Mouse (Mus musculus) heart, embryonic 13.5 days (tissue): ENCODE results near the gene Olfr130. TPM values are rescaled to one million over a fixed set of nuclear protein-coding genes. Genes with fewer than 3 reads are reported as not detected.

ENCODE experiments used
- ATAC-seq: fragments of 200-750 bp; cut with Nextera tagmentation; 2 replicates; pipeline ENCODE4 v1.8.0; 2017; ENCODE audit warnings: moderate TSS enrichment; ENCODE audit not compliant: insufficient number of reproducible peaks, low FRiP score, low TSS enrichment; ENCODE audit errors: extremely low read depth
- H3K27ac ChIP-seq: fragments of 300-500 bp; sonication (generic); replicated peaks from 2 replicates; pipeline ENCODE4 v1.5.1; 2015; ENCODE audit warnings: moderate library complexity, mild to moderate bottlenecking, inconsistent platforms
- H3K27me3 ChIP-seq: fragments of 300-500 bp; sonication (generic); replicated peaks from 2 replicates; pipeline ENCODE4 v1.6.1; 2015; ENCODE audit warnings: mild to moderate bottlenecking, inconsistent platforms
- H3K36me3 ChIP-seq: fragments of 300-500 bp; sonication (generic); 2 replicates; pipeline ENCODE4 v1.6.1; 2015; ENCODE audit warnings: mild to moderate bottlenecking, inconsistent platforms
- H3K4me1 ChIP-seq: fragments of 300-500 bp; sonication (generic); 2 replicates; pipeline ENCODE4 v1.6.1; 2015; ENCODE audit warnings: inconsistent platforms
- H3K4me2 ChIP-seq: fragments of 300-500 bp; sonication (generic); 2 replicates; pipeline ENCODE4 v1.6.1; 2015; ENCODE audit warnings: inconsistent platforms, mild to moderate bottlenecking, moderate library complexity
- H3K4me3 ChIP-seq: fragments of 300-500 bp; sonication (generic); 2 replicates; pipeline ENCODE4 v1.5.1; 2015; ENCODE audit warnings: moderate library complexity, mild to moderate bottlenecking, inconsistent platforms
- H3K9ac ChIP-seq: fragments of 300-500 bp; sonication (generic); 2 replicates; pipeline ENCODE4 v1.6.1; 2015; ENCODE audit warnings: inconsistent platforms, mild to moderate bottlenecking, moderate library complexity
- H3K9me3 ChIP-seq: fragments of 300-500 bp; sonication (generic); 2 replicates; pipeline ENCODE4 v1.6.1; 2016; ENCODE audit warnings: inconsistent platforms
- WGBS: fragments of 180-500 bp; shearing (Covaris S2); methylation state at CpG from one replicate; pipeline ENCODE4 v1.1.7; 2015; ENCODE audit warnings: mixed read lengths; 5-methylcytosine and 5-hydroxymethylcytosine counted together
- polyA plus RNA-seq: library from polyadenylated mRNA; unstranded; fragments of >200 nt; fragmentation: Nextera tagmentation; extraction: Ambion mirVana; gene quantifications from 2 replicates; pipeline ENCODE4 v1.2.1, GENCODE M21; 2015

Gene Olfr130
- polyA plus RNA-seq, result not detected in 2 replicates

DNA sequence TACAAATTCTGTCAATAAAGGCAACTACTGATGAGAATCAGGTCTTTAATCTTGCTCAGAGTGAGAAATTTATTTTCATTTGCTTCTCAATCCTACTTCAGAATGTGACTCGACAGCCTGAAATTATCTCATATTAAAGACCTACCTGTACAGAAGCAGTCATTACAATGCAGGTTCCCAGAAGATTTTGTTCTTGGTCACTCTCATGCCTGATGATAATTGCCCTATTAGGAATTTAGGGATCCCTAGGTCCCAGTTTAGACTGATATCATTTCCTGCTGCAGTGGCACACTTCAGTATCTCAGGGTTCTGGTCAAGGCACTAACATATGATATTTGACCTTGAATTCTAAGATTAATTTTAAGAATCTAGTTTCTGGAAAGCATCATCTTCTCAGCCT, at the start of gene Olfr130:
Gene Olfr130, plus strand, starts transcription at position 301 of the 400 bp plus-strand sequence.
- WGBS, result 74% methylated on average over 1 of the region's 1 CpGs
- no peak within 1 kb of the TSS for H3K27ac ChIP-seq

DNA sequence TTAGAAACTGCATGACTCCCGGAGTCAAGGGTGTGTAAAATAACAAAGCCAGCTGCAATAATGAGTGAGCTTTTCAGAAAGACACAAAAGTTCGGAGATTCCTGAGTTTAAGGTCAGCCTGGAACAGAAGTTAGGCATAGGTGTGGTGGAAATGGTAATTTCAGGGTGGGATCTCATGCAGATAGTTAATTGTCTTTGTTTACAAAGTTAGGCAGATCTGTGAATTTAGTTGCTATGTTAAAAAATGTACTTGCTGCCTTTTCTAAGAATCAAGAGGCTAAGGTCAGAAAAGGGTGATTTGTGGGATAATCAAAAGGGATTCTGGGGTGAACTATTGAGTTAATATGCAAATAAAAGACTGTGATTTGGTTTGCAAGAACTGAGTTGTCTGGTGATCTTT, 47.4 kb upstream of the Olfr130 start:
- WGBS, result 67% methylated on average over 2 of the region's 2 CpGs
- Histone ChIP-seq H3K9me3 (peaks cover 12% of the 10 kb centered on the region), H3K4me1 (no peaks in the 10 kb centered on the region), H3K9ac (no peak overlapping the region), H3K4me3 (no peak overlapping the region), H3K27me3 (no peaks in the 10 kb centered on the region), H3K27ac (no peak overlapping the region), H3K4me2 (no peak overlapping the region), H3K36me3 (no peaks in the 10 kb centered on the region)
- ATAC-seq, result no peak

More for the DNA sequence above, at the start of gene Olfr130:
- H3K4me3 ChIP-seq, result no peak within 1 kb of the TSS
- H3K36me3 ChIP-seq, result no peaks in the 10 kb centered on the region
- H3K27me3 ChIP-seq, result no peaks in the 10 kb centered on the region
- no peaks in the 10 kb centered on the region for H3K4me1 ChIP-seq
- no peak within 1 kb of the TSS for H3K9ac ChIP-seq
- ATAC-seq, result no peak
- peaks cover 2% of the 10 kb centered on the region; the same call in 1 of the 2 replicates for H3K9me3 ChIP-seq
- no peak within 1 kb of the TSS for H3K4me2 ChIP-seq

DNA sequence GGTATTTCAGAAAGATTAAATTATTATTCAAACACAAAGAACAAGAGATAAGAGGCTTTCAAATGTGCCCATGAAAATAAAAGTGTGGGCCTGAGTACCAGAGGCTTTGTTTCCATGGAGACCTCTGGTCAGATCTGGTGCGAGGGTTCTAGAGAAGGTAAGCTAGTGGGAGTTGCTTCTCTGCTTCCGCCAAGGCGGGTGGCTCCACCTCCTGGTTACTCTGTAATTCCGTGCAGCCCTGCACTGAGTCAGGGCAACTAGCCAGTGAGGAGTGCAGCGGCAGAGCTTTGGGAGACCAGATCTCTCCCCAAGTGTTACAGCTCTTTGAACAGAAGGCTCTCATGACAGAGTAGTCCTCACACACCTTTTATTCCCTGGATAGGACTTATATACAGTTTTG, 37.4 kb upstream of the Olfr130 start:
- WGBS, result 23% methylated on average over 5 of the region's 5 CpGs
- Histone ChIP-seq H3K27me3 (no peaks in the 10 kb centered on the region), H3K4me1 (no peaks in the 10 kb centered on the region), H3K36me3 (no peaks in the 10 kb centered on the region), H3K27ac (no peak overlapping the region), H3K4me3 (no peak overlapping the region), H3K9me3 (peaks cover 14% of the 10 kb centered on the region; the same call in 1 of the 2 replicates), H3K9ac (no peak overlapping the region), H3K4me2 (no peak overlapping the region)
- ATAC-seq, result no peak

DNA sequence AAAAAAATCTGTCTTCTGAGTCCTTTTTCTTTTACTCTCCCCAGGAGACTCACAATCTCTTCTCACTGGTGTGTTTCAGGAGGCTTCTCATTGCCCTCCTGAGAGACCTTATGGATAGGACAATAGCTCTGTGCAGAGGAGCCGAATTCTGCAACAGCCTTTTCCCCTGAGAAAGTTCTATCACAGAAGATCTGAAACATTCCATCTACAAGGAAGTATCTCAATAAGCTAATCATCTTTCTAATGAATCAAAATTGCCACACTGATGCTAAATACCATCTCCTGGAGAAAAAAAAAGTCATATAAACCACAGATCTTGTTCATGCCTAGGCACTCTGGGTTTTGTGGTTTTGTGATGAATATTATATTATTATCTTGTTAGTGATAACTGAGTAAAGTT, 3.7 kb upstream of the Olfr130 start, which contains the start of gene Olfr129:
Gene Olfr129, minus strand, starts transcription at position 101 of the 400 bp plus-strand sequence.
- Histone ChIP-seq H3K27ac (no peak within 1 kb of the TSS), H3K4me3 (no peak within 1 kb of the TSS), H3K27me3 (no peaks in the 10 kb centered on the region), H3K36me3 (no peaks in the 10 kb centered on the region), H3K4me2 (no peak within 1 kb of the TSS), H3K9me3 (peaks cover 3% of the 10 kb centered on the region; the same call in 1 of the 2 replicates), H3K9ac (no peak within 1 kb of the TSS), H3K4me1 (no peaks in the 10 kb centered on the region)
- 43% methylated on average over 1 of the region's 1 CpGs for WGBS
- no peak for ATAC-seq

DNA sequence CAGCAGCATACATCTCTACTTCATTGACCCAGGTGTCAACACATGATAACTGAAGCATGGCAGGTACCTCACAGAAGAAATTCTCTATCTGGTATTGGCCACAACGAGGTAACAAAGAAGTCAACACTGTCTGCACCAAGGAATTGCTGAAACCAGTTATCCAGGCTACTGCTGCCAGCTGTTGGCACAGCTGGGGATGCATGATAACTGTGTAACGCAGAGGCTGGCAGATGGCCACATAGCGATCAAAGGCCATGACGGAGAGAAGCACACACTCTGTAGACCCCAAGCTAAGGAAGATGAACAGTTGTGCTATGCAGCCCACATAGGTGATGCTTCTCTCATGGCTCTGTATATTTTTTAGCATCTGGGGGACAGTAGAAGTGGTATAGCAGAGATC, 18.6 kb downstream of the Olfr130 start:
- H3K9ac ChIP-seq, result no peak overlapping the region
- H3K4me3 ChIP-seq, result no peak overlapping the region
- peaks cover 13% of the 10 kb centered on the region for H3K9me3 ChIP-seq
- H3K27ac ChIP-seq, result no peak overlapping the region
- no peaks in the 10 kb centered on the region for H3K36me3 ChIP-seq
- no peak for ATAC-seq
- no peaks in the 10 kb centered on the region for H3K27me3 ChIP-seq
- no peak overlapping the region for H3K4me2 ChIP-seq
- H3K4me1 ChIP-seq, result no peaks in the 10 kb centered on the region
- WGBS, result 76% methylated on average over 4 of the region's 4 CpGs

DNA sequence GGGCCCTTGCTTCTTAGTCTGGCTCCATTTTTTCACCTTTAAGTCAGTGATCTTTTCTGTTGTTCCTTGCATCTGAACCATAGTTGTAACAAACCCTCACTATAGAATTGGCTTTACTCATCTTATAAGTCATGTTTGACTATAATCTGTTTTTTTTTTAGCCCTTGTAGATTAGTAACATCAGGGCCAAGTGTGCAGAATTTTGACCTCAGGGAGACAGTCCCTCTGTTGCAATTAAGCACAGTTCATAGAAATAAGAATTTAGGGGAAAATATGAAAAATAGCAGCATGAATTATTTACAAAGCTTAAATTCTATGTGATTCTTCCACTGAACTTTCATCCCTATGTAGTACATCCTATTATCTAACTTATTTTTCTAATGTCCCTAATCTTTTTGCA, 24.9 kb downstream of the Olfr130 start, which contains the start of gene Olfr131:
Gene Olfr131, minus strand, starts transcription at position 101 of the 400 bp plus-strand sequence.
- no peak within 1 kb of the TSS for H3K27ac ChIP-seq
- H3K4me3 ChIP-seq, result no peak within 1 kb of the TSS
- no peak within 1 kb of the TSS for H3K9ac ChIP-seq
- ATAC-seq, result no peak
- no peaks in the 10 kb centered on the region for H3K27me3 ChIP-seq
- H3K36me3 ChIP-seq, result no peaks in the 10 kb centered on the region
- no peak within 1 kb of the TSS for H3K4me2 ChIP-seq
- H3K4me1 ChIP-seq, result no peaks in the 10 kb centered on the region
- no peaks in the 10 kb centered on the region for H3K9me3 ChIP-seq

Other genes starting within 250 kb of the Olfr130 start
- gene Olfr125, start 231.0 kb upstream of the Olfr130 start, polyA plus RNA-seq, result not detected in 2 replicates
- not detected in 2 replicates for gene Olfr126, start 216.4 kb upstream of the Olfr130 start, polyA plus RNA-seq
- gene Olfr127, start 163.5 kb upstream of the Olfr130 start, polyA plus RNA-seq, result not detected in 2 replicates
- gene Olfr128, start 143.4 kb upstream of the Olfr130 start, polyA plus RNA-seq, result not detected in 2 replicates
- gene Olfr761, start 110.8 kb upstream of the Olfr130 start, polyA plus RNA-seq, result not detected in 2 replicates
- gene Olfr129, start 3.8 kb upstream of the Olfr130 start, polyA plus RNA-seq, result not detected in 2 replicates
- gene Olfr131, start 24.8 kb downstream of the Olfr130 start, polyA plus RNA-seq, result not detected in 2 replicates
- gene Olfr132, start 70.6 kb downstream of the Olfr130 start, polyA plus RNA-seq, result not detected in 2 replicates
- gene Olfr133, start 81.4 kb downstream of the Olfr130 start, polyA plus RNA-seq, result not detected in 2 replicates
- gene Olfr134, start 107.5 kb downstream of the Olfr130 start, polyA plus RNA-seq, result not detected in 2 replicates
- not detected in 2 replicates for gene Olfr135, start 140.4 kb downstream of the Olfr130 start, polyA plus RNA-seq
- not detected in 2 replicates for gene Olfr138, start 197.1 kb downstream of the Olfr130 start, polyA plus RNA-seq
- not detected in 2 replicates for gene Olfr137, start 243.6 kb downstream of the Olfr130 start, polyA plus RNA-seq